Mouse (Mus musculus) neutrophil, adult 65 days (primary cell): ENCODE data around the gene Topaz1. TPM values are rescaled to one million over a fixed set of nuclear protein-coding genes. Genes with fewer than 3 reads are reported as not detected.

ENCODE experiments used
- total RNA-seq: library from RNA; stranded (reverse); gene quantifications from 2 replicates; pipeline ENCODE4 v1.2.4, GENCODE M21; 2023

Gene Topaz1
- not detected in 2 replicates for total RNA-seq

DNA sequence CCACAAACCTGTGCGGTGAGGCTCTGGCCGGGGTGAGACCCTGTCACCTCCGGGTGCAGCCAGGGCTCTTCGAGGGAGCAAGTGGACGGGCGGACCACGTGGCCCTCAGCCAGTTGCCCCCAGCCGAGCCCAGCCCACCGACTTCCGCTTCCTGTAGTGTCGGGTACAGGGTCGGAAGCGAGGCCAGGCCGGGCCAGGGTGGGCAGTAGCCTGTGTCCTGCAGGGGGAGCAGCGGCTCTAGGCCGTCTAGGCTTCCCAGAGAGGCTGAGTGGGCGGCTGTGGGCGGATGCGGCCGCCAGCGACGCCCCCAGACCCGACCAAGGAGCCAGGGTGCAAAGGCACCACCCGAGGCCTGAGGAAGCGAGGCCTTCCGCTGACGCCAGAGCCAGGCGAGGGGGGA is at the start of gene Topaz1:
Gene Topaz1, plus strand, starts transcription at position 287 of the 400 bp plus-strand sequence.

GRCm38 (mm10) chr9:122805053-122805844 is 58.1 kb downstream of the Topaz1 start, which contains the start of gene Tcaim:
Gene Tcaim, plus strand, starts transcription at chr9:122805539.

GRCm38 (mm10) chr9:122843760-122844159 is 96.6 kb downstream of the Topaz1 start, which contains the start of gene Gm35549:
Gene Gm35549, minus strand, starts transcription at chr9:122844035.

Other genes with a start within 250 kb of the Topaz1 start
- gene Tcaim, start 58.2 kb downstream of the Topaz1 start, total RNA-seq: 4.4 and 8.0 TPM in 2 replicates
- gene Gm35549, start 96.7 kb downstream of the Topaz1 start, total RNA-seq: not detected in 2 replicates
- 84.3 and 121 TPM in 2 replicates for gene Zfp445, start 118.7 kb downstream of the Topaz1 start, total RNA-seq
- gene Zkscan7, start 138.3 kb downstream of the Topaz1 start, total RNA-seq: 0.09 and 0.48 TPM in 2 replicates
- gene Zfp105, start 175.7 kb downstream of the Topaz1 start, total RNA-seq: 0.54 and 0.57 TPM in 2 replicates
- gene 1110059G10Rik, start 203.7 kb downstream of the Topaz1 start, total RNA-seq: 23.3 and 23.8 TPM in 2 replicates
- gene Kif15, start 203.7 kb downstream of the Topaz1 start, total RNA-seq: 63.1 and 81.7 TPM in 2 replicates